In the genomic region with DNA sequence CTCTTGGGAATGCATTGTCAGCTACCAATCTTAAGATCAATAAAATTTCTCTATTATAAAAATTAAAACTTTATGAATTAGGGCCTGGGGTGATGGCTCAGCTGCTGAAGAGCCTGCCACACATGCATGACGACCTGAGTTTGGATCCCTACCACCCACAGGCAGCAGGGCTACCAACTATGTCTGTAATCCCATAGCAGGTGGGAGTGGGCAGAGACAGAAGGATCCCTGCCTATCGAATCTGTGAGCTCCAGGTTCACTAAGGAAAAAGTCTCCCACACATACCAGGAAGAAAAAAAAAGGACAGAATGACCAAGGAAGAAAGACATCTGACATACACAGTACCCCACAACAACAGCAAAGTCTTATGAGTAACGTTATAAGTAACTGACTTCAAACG, we compare ENCODE assay signal across 28 mouse cellular contexts.
"Had no signal": no experiment of that assay in that cellular context is flagged by ENCODE, and none has a peak within 500 bp of the region (broad histone marks: within the 10 kb centered on the region; RNA-seq: fewer than 3 reads in every experiment).

No protein-coding gene starts in this region.

- H3K27me3 ChIP-seq: heart, embryonic 13.5 days; heart, embryonic 15.5 days; hindbrain, embryonic 12.5 days; intestine, embryonic 15.5 days; kidney, embryonic 15.5 days; limb, embryonic 12.5 days; liver, embryonic 13.5 days; liver, embryonic 15.5 days had no signal

- ATAC-seq: hindbrain, embryonic 16.5 days; inflammation-experienced regulatory T-cells, adult 6 months; intestine, embryonic 15.5 days; intestine, postnatal 0 days had no signal

- H3K4me1 ChIP-seq: heart, embryonic 13.5 days; heart, embryonic 15.5 days; hindbrain, embryonic 12.5 days; kidney, embryonic 15.5 days; limb, embryonic 10.5 days; limb, embryonic 12.5 days; liver, embryonic 13.5 days; liver, embryonic 15.5 days had no signal

- H3K9ac ChIP-seq: heart, embryonic 13.5 days; heart, embryonic 15.5 days; hindbrain, embryonic 12.5 days; hindbrain, embryonic 14.5 days; intestine, embryonic 15.5 days; kidney, embryonic 15.5 days; limb, embryonic 12.5 days; liver, embryonic 13.5 days; liver, embryonic 15.5 days had no signal

- DNase-seq: gastrocnemius, postnatal 14 days; gastrocnemius, postnatal 36 days; heart, adult 11 months; heart, adult 2 months; heart, postnatal 14 days; heart, postnatal 36 days; kidney, adult 18-20 months; kidney, adult 9 months; kidney, postnatal 14 days; kidney, postnatal 36 days; liver; liver, embryonic 13.5 days had no signal

- H3K9me3 ChIP-seq: heart, embryonic 13.5 days; heart, embryonic 15.5 days; hindbrain, embryonic 12.5 days; intestine, embryonic 15.5 days; kidney, embryonic 15.5 days; limb, embryonic 10.5 days; limb, embryonic 12.5 days; liver, embryonic 13.5 days; liver, embryonic 15.5 days had no signal

- H3K27ac ChIP-seq: heart, adult 2 months; heart, embryonic 13.5 days; heart, embryonic 15.5 days; hindbrain, embryonic 12.5 days; hindbrain, embryonic 14.5 days; intestine, embryonic 15.5 days; kidney, embryonic 15.5 days; kidney, postnatal 0 days; left cerebral cortex, adult 2 months; limb, embryonic 10.5 days; limb, embryonic 12.5 days; liver, embryonic 13.5 days; liver, embryonic 15.5 days had no signal

- H3K4me3 ChIP-seq: heart, adult 2 months; heart, embryonic 13.5 days; heart, embryonic 15.5 days; hindbrain, embryonic 12.5 days; intestine, embryonic 15.5 days; kidney, embryonic 15.5 days; left cerebral cortex, adult 2 months; limb, embryonic 10.5 days; limb, embryonic 12.5 days; liver, embryonic 13.5 days; liver, embryonic 15.5 days had no signal

- H3K4me2 ChIP-seq: heart, embryonic 11.5 days; heart, embryonic 13.5 days; heart, embryonic 15.5 days; hindbrain, embryonic 12.5 days; hindbrain, embryonic 14.5 days; intestine, embryonic 15.5 days; kidney, embryonic 15.5 days; limb, embryonic 12.5 days; liver, embryonic 11.5 days; liver, embryonic 13.5 days; liver, embryonic 15.5 days had no signal
